26 mouse cellular contexts compared by ENCODE assay signal in the genomic region with DNA sequence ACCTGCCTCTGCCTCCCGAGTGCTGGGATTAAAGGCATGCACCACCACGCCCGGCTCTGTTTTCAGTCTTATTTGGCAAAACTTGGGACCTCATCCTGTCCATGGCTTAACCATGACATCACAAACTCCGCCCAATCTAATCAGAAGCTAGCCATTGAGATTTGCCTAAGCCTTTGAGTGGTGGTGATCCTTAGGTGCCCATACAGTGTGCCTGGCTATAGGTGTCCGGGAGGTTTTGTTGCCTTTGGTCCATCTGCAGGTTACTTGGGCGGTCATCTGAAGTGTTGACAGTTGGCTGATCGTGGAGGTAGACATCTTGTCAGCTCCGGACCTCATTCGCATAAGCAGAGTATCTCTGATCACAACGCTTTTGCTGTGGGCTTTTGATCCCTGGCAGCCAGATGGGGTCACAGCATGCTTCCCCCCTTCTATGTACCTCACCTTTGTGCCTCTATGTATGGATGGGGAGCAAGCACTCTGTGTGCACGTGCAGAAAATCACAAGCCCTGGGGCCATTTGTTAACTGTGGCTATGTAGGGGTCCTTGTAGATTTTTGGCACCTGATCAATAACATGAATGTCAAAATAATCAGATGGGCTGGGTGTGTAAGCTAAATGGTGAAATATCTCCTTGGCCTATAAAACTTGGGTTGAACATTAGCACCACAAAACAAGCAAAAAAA. TPM values are rescaled to one million over a fixed set of nuclear protein-coding genes. Genes with fewer than 3 reads are reported as not detected.
DNase-seq lines count a peak whose midpoint lies in the region; ATAC-seq and TF ChIP-seq lines count a peak whose summit lies in the region.
"Had no signal": no experiment of that assay in that cellular context is flagged by ENCODE, and none has a peak within 500 bp of the region (broad histone marks: within the 10 kb centered on the region; RNA-seq: fewer than 3 reads in every experiment).

No protein-coding gene starts in this region.

- TF ChIP-seq CTCF in MEL (IDR thresholded peaks at IDR 0.05 in 2 of 3, conservative IDR thresholded peaks at IDR 0.05 in 1 of 3; ENCODE audit: control insufficient read depth in 1 of 3, insufficient read depth in 1 of 3, low read depth in 2 of 3, low read length in 3 of 3, poor library complexity in 1 of 3, severe bottlenecking in 1 of 3) = no peak

- ATAC-seq in limb, embryonic 12.5 days (ENCODE audit: insufficient number of reproducible peaks, insufficient read depth, low FRiP score, low TSS enrichment, low read depth) = no peak
- ATAC-seq in liver, embryonic 16.5 days (ENCODE audit: low read depth) = no peak
- ATAC-seq: forebrain, embryonic 14.5 days; intestine, postnatal 0 days had no signal

- H3K4me3 ChIP-seq in limb, embryonic 12.5 days (replicated peaks) = no peak overlapping the region
- H3K4me3 ChIP-seq in limb, embryonic 10.5 days = no peak overlapping the region
- 0 out of 4 replicates have a peak overlapping the region, but pooled peaks of 1 of the 2 experiments have one; percentile 15 for H3K4me3 ChIP-seq in MEL (ENCODE audit: control insufficient read depth in 1 of 2, insufficient read depth in 1 of 2, low read depth in 2 of 2, low read length in 2 of 2)
- no peak overlapping the region for H3K4me3 ChIP-seq in liver, embryonic 16.5 days (ENCODE audit: low read depth, low read length)
- H3K4me3 ChIP-seq: embryonic facial prominence, embryonic 15.5 days; heart, adult 2 months; heart, embryonic 13.5 days; hindbrain, embryonic 12.5 days; midbrain, embryonic 12.5 days; neural tube, embryonic 15.5 days; stomach, embryonic 15.5 days had no signal

- no peak overlapping the region for H3K4me2 ChIP-seq in limb, embryonic 12.5 days
- no peak overlapping the region for H3K4me2 ChIP-seq in liver, embryonic 16.5 days (ENCODE audit: low read depth, low read length)
- H3K4me2 ChIP-seq: embryonic facial prominence, embryonic 15.5 days; heart, embryonic 13.5 days; hindbrain, embryonic 12.5 days; lung, embryonic 14.5 days; midbrain, embryonic 12.5 days; neural tube, embryonic 15.5 days; stomach, embryonic 15.5 days had no signal

- no peak for TF ChIP-seq EP300 in MEL (IDR thresholded peaks at IDR 0.05; ENCODE audit: low read depth in 1 of 2, low read length in 2 of 2)

- WGBS in limb, embryonic 12.5 days = 84% methylated on average over 11 of the region's 11 CpGs
- 86% methylated on average over 11 of the region's 11 CpGs for WGBS in limb, embryonic 10.5 days
- 71% methylated on average over 11 of the region's 11 CpGs for WGBS in liver, embryonic 16.5 days (ENCODE audit: insufficient replicate concordance)

- peaks cover 54% of the 10 kb centered on the region for H3K4me1 ChIP-seq in limb, embryonic 12.5 days (replicated peaks)
- H3K4me1 ChIP-seq in limb, embryonic 10.5 days = peaks cover 46% of the 10 kb centered on the region
- peaks cover 40 to 64% of the 10 kb centered on the region in 2 experiments for H3K4me1 ChIP-seq in MEL (ENCODE audit: control insufficient read depth in 1 of 2, insufficient read depth in 2 of 2, low read length in 2 of 2)
- peaks cover 48% of the 10 kb centered on the region for H3K4me1 ChIP-seq in liver, embryonic 16.5 days (ENCODE audit: control insufficient read depth, low read depth, low read length)

- no peak overlapping the region for H3K9ac ChIP-seq in limb, embryonic 12.5 days (replicated peaks)
- peak overlapping the region; percentile 21 for H3K9ac ChIP-seq in MEL (ENCODE audit: control insufficient read depth, low read depth, low read length, poor library complexity, severe bottlenecking)
- no peak overlapping the region for H3K9ac ChIP-seq in liver, embryonic 16.5 days (ENCODE audit: low read depth, low read length)
- H3K9ac ChIP-seq: embryonic facial prominence, embryonic 15.5 days; heart, embryonic 13.5 days; hindbrain, embryonic 12.5 days; lung, embryonic 14.5 days; midbrain, embryonic 12.5 days; neural tube, embryonic 15.5 days; stomach, embryonic 15.5 days had no signal

- no peak for DNase-seq in limb, embryonic 10.5 days (ENCODE audit: low spot score)
- DNase-seq in ES-CJ7 (ENCODE audit: low read depth, low spot score) (peak; percentile 70), MEL (ENCODE audit: low read depth, low spot score) (peak; percentile 64)
- no peak for DNase-seq in kidney, postnatal 10 days
- DNase-seq in right cerebral cortex, postnatal 10 days (ENCODE audit: low spot score in 2 of 2) = no peak
- DNase-seq: adrenal gland, postnatal 36 days; cerebellum, adult 11 months; cerebellum, postnatal 14 days; embryo, embryonic 11 days; gastrocnemius, postnatal 14 days; heart, adult 2 months; kidney, postnatal 36 days; left cerebral cortex, postnatal 4 days; lung, embryonic 14.5 days; right cerebral cortex, adult 18-20 months; thymus, postnatal 25 days had no signal

- H3K9me3 ChIP-seq in limb, embryonic 12.5 days = no peaks in the 10 kb centered on the region
- H3K9me3 ChIP-seq in limb, embryonic 10.5 days (replicated peaks) = no peaks in the 10 kb centered on the region
- H3K9me3 ChIP-seq in MEL (replicated peaks; ENCODE audit: insufficient read depth, low read length) = no peaks in the 10 kb centered on the region
- no peaks in the 10 kb centered on the region for H3K9me3 ChIP-seq in liver, embryonic 16.5 days (replicated peaks; ENCODE audit: control insufficient read depth, low read length)
- H3K9me3 ChIP-seq: embryonic facial prominence, embryonic 15.5 days; hindbrain, embryonic 12.5 days; midbrain, embryonic 12.5 days; neural tube, embryonic 15.5 days; stomach, embryonic 15.5 days had no signal

- TF ChIP-seq POLR2A in MEL (IDR thresholded peaks at IDR 0.05; ENCODE audit: control insufficient read depth in 1 of 2, insufficient read depth in 1 of 2, low read depth in 1 of 2, low read length in 2 of 2, poor library complexity in 1 of 2) = no peak; a peak in 1 of 4 replicates

- H3K27me3 ChIP-seq in limb, embryonic 12.5 days = no peaks in the 10 kb centered on the region
- H3K27me3 ChIP-seq in limb, embryonic 10.5 days (ENCODE audit: low read depth, poor library complexity, severe bottlenecking) = no peaks in the 10 kb centered on the region
- no peaks in the 10 kb centered on the region for H3K27me3 ChIP-seq in MEL (ENCODE audit: control insufficient read depth in 1 of 2, insufficient read depth in 2 of 2, low read length in 2 of 2)
- H3K27me3 ChIP-seq in liver, embryonic 16.5 days (ENCODE audit: control insufficient read depth, insufficient read depth, low read depth, low read length) = no peaks in the 10 kb centered on the region
- H3K27me3 ChIP-seq: embryonic facial prominence, embryonic 15.5 days; heart, embryonic 13.5 days; hindbrain, embryonic 12.5 days; midbrain, embryonic 12.5 days; neural tube, embryonic 15.5 days; stomach, embryonic 15.5 days had no signal

- peaks cover under 1% of the 10 kb centered on the region; the same call in 1 of the 2 replicates for H3K36me3 ChIP-seq in limb, embryonic 12.5 days
- peaks cover 8% of the 10 kb centered on the region; the same call in 1 of the 2 replicates for H3K36me3 ChIP-seq in limb, embryonic 10.5 days
- peaks cover 0 to 66% of the 10 kb centered on the region in 2 experiments; a peak in 2 of 4 replicates for H3K36me3 ChIP-seq in MEL (ENCODE audit: control insufficient read depth in 1 of 2, insufficient read depth in 2 of 2, low read length in 2 of 2)
- peaks cover under 1% of the 10 kb centered on the region; the same call in 1 of the 2 replicates for H3K36me3 ChIP-seq in liver, embryonic 16.5 days (ENCODE audit: control insufficient read depth, insufficient read depth)
- H3K36me3 ChIP-seq: hindbrain, embryonic 12.5 days; midbrain, embryonic 12.5 days; neural tube, embryonic 15.5 days; stomach, embryonic 15.5 days had no signal

- no peak for TF ChIP-seq RAD21 in MEL (IDR thresholded peaks at IDR 0.05; ENCODE audit: low read depth, low read length)

- peak overlapping the region; percentile 98 for H3K27ac ChIP-seq in limb, embryonic 12.5 days
- no peak overlapping the region for H3K27ac ChIP-seq in limb, embryonic 10.5 days
- peak overlapping the region; percentile 95 for H3K27ac ChIP-seq in MEL (ENCODE audit: control insufficient read depth, low read depth, low read length)
- H3K27ac ChIP-seq in liver, embryonic 16.5 days (ENCODE audit: low read length) = peak overlapping the region; percentile 100; the same call in 1 of the 2 replicates
- H3K27ac ChIP-seq: heart, embryonic 13.5 days; hindbrain, embryonic 12.5 days; midbrain, embryonic 12.5 days; neural tube, embryonic 15.5 days; stomach, embryonic 15.5 days had no signal

- peaks cover 16% of the 10 kb centered on the region for H3K79me2 ChIP-seq in MEL (ENCODE audit: control insufficient read depth, insufficient read depth, low read length, poor library complexity)

TF ChIP-seq in MEL, 35 proteins besides CTCF, POLR2A, EP300 and RAD21 (continues in another document):
- TF ChIP-seq ELF1 (IDR thresholded peaks at IDR 0.05; ENCODE audit: low read depth, low read length) (no peak), ZKSCAN1 (IDR thresholded peaks at IDR 0.05; ENCODE audit: low read depth, low read length) (no peak), USF2 (IDR thresholded peaks at IDR 0.05; ENCODE audit: borderline replicate concordance in 1 of 2, insufficient read depth in 1 of 2, low read depth in 1 of 2, low read length in 2 of 2) (no peak), CHD1 (IDR thresholded peaks at IDR 0.05; ENCODE audit: low read depth, low read length) (no peak), MYB (IDR thresholded peaks at IDR 0.05; ENCODE audit: low read depth, low read length) (no peak), BHLHE40 (IDR thresholded peaks at IDR 0.05; ENCODE audit: borderline replicate concordance, low read depth, low read length) (peak; percentile 83), MYC (IDR thresholded peaks at IDR 0.05; ENCODE audit: low read depth, low read length) (no peak), ZMIZ1 (IDR thresholded peaks at IDR 0.05; ENCODE audit: low read depth, low read length) (0 out of 2 replicates have a peak, but pooled peaks have one; percentile 13), GATA1 (IDR thresholded peaks at IDR 0.05; ENCODE audit: low read depth, low read length) (no peak), GABPA (IDR thresholded peaks at IDR 0.05; ENCODE audit: low read depth, low read length) (no peak), SIN3A (IDR thresholded peaks at IDR 0.05; ENCODE audit: low read length) (no peak), TBP (IDR thresholded peaks at IDR 0.05; ENCODE audit: low read depth, low read length) (0 out of 2 replicates have a peak, but pooled peaks have one; percentile 45), POLR2AphosphoS5 (IDR thresholded peaks at IDR 0.05; ENCODE audit: borderline replicate concordance, low read depth, low read length) (no peak), SMC3 (IDR thresholded peaks at IDR 0.05; ENCODE audit: low read depth, low read length) (peak; percentile 13; the same call in 1 of the 2 replicates)

RNA-seq across cellular contexts. Expression of gene Sec14l1, which starts 2.9 kb away (rescaled TPM):
- polyA plus RNA-seq in limb, embryonic 12.5 days (2016; fragmentation: Nextera tagmentation; extraction: Ambion mirVana) = 52.6 and 57.5 TPM in 2 replicates
- 40.1 and 47.8 TPM in 2 replicates for polyA plus RNA-seq in limb, embryonic 10.5 days (2016; fragmentation: Nextera tagmentation; extraction: Ambion mirVana)
- 42.0 and 44.6 TPM in 2 replicates for total RNA-seq in MEL (2012; rRNA removed)
- polyA plus RNA-seq in MEL (2012; ENCODE audit: insufficient read depth in 1 of 2, insufficient read length in 2 of 2, low read depth in 1 of 2, low replicate concordance in 2 of 2, missing spikeins in 1 of 2) = 10 to 100 TPM in 1 of 2 experiments, not detected in 1; 55.9 TPM
- polyA plus RNA-seq in liver, embryonic 16.5 days (2015; fragmentation: Nextera tagmentation; extraction: Ambion mirVana) = 18.4 and 19.3 TPM in 2 replicates

Comparison
In these comparisons a context has a peak if more than half of its experiments do, and no peak if none do; other contexts are left out.
1. DNase-seq: peak in ES-CJ7 (single experiment) and MEL (single experiment); none in limb, embryonic 10.5 days (single experiment), kidney, postnatal 10 days (single experiment) and right cerebral cortex, postnatal 10 days (0 of 2).